Mouse (Mus musculus): Measurements from ENCODE around the gene Tmem132a. TPM values are rescaled to one million over a fixed set of nuclear protein-coding genes. Genes with fewer than 3 reads are reported as not detected.

Gene Tmem132a
- polyA plus RNA-seq, 1 experiment from 2014 or later = 3.6 TPM

DNA sequence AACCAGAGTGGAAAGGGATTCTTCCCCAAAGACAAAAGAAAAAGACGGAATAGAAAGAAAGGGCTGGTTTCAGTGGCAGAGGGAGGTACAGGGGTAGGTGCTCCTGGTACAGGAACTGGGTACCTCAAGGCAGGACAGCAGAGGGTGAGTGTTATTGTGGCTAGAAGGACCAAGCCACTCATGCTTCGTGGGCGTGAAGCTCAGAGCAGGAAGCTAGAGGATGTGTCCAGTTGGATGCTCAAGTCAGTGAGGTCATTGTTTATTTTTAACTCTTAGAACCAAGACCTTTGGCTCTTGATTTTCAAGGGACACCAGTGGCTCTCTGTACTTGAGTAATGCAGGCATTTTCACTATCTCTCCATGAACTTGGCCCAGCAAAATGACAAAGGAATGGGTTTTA lies 37.7 kb downstream of the Tmem132a start:
- DNase-seq (ENCODE audit: low spot score) = no peak

DNA sequence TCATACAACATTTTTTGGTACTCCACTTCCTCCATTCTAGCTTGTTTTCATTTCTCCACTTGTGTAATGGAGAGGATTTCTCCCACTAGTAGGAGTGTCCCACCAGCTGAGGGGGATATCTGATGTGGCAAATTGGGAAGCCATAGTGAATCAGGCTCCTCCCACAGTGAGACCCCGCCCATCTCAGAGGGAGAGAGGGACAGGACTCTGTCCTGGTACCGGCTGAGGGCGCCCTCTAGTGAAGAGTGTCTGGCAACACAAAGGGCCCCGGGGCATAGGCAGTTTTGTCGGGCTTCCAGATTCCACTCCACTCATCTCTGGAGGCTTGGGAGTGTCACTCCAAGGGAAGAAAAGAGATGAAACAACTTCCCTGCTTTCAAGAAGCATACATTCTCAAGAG lies 38.3 kb downstream of the Tmem132a start:
- DNase-seq (ENCODE audit: low spot score) = peak; percentile 84

DNA sequence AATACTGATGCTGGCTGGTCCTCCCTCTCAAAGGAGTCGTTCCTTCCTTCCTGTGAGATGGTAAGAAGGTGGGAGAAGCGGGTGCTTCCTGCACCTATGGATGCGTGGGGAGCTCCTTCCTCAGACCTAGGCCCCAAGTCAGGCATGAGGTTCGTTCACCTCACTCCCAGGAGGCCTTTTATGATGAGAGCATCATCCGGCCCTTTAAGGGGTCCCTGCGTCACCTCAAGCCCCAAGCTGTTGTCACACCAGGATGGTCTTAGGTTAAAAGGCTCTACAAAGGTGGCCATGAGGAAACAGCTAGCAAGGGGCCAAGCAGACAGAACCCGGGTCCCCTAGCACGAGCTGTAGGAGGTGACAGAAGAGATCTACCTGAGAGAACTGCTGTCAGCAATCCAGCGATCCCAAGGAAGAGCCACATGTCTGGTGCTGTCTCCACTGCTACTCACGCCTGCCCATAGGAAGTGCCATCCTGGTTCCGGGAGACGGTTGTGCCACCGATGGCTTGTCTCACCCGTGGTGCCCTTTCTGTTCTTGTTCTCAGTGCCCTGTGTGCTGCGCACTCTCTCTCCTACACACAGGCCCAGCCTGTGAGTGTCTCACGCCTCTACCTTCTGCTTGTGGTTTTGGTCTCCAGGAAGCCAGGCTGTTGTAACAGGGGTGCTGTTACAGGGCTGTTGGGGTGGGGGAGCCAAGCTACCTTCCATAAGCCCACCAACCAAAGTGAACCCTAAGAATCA lies 40.1 kb downstream of the Tmem132a start, which contains the start of gene Cd6:
Cd6 (minus strand) TSS at position 623 of the 740 bp plus-strand sequence.
- peak; percentile 74 for DNase-seq (ENCODE audit: low spot score)

DNA sequence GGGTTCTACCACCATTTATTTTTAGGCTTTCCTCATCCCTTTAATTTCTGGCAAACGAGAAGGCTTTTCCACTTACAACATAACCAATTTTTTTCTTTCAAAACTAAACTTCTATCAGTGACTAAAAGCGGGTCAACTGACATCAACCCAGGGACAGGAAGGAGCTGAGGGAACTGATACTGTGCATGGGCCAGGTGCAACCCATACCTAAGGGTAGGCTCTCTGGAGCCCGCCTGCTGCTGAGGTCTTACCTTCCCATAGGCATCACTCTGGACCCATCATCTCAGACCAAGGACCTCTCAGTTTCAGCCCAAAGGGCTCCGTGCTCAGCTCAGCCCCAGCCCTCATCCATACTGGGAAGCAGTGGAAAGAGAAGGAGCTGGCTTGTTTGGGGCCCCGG lies 41.4 kb downstream of the Tmem132a start:
- peak; percentile 72 for DNase-seq (ENCODE audit: low spot score)

DNA sequence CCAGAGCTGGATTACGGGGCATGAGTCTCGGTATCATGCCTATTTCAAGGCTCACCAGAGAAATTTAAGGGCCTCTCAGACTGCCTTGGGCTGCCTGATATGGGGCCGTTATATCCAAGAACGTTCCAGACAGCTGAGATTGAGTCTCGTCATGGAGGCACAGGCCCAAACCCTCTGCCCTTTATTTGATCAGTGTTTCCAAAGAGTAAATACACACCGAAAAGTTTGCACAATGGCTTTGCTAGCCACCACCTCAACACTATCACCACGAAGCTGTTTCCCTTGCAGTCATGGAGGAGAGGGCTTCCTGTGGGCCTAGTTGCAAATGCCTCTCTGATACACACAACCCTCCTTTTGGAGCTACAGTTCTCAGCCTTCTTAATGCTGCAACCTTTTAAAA lies 45.7 kb downstream of the Tmem132a start:
- no peak for DNase-seq (ENCODE audit: low spot score)

DNA sequence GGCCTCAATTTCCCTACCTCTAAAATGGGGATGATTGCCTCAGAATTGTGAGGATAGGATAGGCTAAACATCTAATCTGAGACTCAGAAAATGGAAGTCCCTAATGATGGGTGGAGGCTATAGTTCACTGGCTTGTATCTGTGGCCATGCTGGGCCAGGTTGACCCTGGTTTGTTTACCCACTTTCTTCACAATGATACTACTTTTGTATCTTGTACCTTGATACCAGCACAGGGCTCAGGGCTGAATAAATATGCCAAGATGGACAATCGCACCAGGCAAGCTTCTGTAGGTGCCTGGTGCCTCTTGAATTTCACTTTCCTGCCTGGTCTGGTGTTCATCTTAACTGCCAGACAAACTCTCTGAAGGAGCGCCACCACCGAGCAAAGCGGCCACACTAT lies 47.2 kb downstream of the Tmem132a start:
- DNase-seq (ENCODE audit: low spot score) = no peak

DNA sequence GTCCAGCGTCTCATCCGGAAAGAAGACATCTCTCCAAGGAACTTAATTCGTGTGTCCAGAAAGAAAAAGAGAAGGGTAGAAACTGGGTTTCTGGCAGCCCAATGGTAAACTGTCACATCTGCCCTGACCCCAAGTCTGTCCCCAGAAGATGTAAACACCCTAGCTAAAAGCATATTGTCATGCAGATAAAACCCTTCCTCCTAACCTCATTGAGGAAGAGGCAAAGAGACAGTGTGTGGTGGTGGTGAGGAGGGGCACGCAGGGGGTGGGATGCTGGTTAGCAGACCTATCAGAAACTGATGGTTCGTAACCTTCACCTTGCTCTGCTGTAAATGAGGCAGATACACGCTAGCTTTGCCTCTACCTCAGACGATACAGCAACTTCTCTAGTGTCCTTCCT lies 48.4 kb downstream of the Tmem132a start:
- DNase-seq (ENCODE audit: low spot score) = no peak

DNA sequence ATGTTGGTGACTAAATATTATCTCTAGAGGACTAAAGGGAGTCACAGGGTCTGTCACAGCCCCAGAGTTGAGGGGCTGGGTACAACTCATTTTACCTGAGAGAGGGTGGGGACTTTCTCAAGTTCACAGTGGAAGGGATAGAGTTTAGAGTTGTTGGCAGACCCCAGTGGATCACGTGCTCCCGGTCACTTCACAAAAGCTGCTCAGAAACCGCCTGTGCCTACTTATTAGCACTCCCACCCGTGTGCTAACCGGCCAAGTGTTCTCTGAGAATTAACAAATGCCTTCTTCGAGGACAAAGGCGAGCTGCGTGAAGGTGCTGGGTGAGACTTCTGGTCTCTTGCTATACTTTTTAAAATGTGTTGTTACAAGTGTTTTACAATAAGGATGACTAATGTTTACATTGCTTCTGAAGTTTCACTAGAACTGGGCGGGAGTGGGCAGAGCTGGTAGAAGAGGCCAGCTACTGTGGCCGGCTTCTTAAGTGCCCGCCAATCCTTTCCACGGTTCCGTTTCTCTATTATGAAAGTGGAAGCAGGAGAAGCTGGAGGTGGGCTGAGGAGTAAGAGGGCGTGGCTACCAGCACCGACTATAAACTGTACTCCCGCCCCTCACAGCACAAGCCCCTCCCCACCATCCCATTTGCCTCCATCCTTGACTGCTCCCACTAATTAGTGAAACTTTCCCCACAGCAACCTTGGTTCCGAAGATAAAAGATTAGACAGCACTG lies 51.4 kb downstream of the Tmem132a start:
- DNase-seq (ENCODE audit: low spot score) = no peak

DNA sequence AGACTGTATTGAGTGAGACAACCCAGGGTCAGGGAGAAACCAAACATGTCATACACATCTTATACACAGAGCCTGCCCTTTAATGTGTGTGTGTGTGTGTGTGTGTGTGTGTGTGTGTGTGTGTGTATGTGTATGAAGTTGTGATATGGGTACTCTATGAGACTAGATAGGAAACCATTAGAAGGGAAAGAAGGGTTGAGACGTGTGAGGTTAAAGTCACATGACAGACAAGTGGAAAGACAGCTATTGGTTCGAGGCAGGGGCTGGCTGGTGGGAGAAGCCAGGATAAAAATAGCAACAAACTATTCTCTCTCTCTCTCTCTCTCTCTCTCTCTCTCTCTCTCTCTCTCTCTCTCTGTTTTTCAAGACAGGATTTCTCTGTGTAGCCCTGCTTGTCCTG lies 53.3 kb downstream of the Tmem132a start:
- no peak for DNase-seq (ENCODE audit: low spot score)

DNA sequence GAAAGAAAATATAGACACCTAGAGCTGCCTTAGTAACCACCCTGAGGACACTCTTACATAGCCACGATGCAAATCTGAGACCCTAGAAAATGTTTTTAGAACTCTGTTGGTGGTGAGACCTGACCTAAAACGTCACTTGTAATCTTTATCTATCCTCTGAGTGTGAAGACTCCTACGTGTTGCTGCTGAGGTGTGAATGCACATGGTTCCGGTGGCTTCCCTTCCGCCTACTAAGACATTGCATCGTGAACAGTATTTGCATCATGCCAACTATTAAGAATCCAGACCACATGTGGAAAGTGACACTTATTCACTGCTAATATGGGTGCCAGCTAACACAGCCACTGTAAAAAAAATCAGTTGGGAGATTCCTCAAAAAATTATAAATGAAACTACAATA lies 53.9 kb downstream of the Tmem132a start:
- no peak for DNase-seq (ENCODE audit: low spot score)

DNA sequence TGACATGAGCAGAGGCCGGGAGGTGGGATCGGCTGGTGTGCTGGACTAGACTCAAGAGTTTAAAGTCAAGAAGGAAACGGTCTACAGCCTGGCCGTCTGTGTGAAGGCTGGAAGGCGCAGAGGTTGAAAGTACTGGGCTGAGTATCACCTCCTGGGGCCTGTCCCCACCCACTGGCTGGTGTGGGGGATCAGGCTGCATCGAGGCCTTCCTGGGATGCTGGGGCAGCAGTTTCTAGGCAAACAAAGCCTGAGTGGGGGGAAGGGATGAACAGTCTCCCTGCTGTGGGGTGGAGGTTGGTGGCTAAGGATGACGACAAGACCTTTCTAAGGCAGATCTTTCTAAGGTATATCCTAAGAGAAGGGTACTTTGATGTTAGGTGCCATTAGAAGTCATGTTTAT lies 55.8 kb downstream of the Tmem132a start:
- DNase-seq (ENCODE audit: low spot score) = no peak

DNA sequence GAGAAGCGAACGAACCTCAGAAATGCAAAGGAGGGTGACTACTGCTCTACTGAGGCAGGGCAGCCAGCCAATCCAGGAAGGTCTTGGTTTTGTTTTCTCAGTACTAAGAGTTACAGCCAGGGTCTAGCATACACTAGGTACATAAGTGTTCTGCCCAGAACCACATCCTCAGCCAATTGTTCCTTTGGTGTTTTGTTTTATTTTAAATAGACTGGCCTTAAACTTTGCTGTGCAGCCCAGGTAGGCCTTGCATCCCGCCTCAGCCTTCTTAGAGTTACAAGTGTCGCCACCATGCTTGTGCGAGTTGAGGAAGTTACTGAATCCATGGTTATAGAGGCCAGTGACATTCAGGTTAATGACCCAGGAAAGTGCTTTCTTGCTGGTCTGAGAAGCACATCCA lies 56.7 kb downstream of the Tmem132a start:
- no peak for DNase-seq (ENCODE audit: low spot score)

DNA sequence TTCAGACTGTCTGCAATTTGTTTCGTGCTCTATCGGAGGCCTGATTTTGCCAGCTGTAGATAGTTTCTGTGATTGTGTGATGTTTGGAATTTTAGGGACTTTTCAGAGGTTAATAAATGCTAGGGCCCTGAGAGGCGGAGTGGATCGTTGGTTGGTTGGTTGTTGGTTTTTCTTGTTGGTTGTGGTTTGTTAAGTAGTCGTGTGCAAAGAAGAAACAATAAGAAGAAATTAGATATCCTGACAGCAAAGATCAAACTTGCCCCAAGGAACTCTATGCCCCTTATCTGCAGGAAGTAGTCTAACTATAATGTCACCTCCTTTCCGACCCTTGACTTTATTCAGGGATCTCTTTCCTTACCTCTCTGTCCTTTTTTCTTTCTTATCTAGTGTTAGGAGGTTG lies 58.3 kb downstream of the Tmem132a start:
- no peak for DNase-seq (ENCODE audit: low spot score)

DNA sequence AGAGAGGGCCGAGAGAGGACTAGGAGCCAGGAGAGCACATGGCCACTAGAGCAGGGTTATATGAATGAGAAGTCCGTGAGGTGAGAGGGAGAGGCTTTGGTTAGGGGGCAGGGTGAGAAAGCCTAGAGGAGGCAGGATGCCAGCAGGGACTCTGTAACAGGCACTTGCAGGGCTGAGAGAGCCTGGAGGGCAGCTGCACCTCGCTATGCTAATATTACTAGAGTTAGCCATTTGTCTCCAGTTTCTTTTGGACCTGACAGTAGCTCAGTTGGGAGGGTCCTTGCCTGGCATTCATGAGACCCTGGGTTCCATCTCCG lies 59.6 kb downstream of the Tmem132a start:
- DNase-seq (ENCODE audit: low spot score) = no peak

DNA sequence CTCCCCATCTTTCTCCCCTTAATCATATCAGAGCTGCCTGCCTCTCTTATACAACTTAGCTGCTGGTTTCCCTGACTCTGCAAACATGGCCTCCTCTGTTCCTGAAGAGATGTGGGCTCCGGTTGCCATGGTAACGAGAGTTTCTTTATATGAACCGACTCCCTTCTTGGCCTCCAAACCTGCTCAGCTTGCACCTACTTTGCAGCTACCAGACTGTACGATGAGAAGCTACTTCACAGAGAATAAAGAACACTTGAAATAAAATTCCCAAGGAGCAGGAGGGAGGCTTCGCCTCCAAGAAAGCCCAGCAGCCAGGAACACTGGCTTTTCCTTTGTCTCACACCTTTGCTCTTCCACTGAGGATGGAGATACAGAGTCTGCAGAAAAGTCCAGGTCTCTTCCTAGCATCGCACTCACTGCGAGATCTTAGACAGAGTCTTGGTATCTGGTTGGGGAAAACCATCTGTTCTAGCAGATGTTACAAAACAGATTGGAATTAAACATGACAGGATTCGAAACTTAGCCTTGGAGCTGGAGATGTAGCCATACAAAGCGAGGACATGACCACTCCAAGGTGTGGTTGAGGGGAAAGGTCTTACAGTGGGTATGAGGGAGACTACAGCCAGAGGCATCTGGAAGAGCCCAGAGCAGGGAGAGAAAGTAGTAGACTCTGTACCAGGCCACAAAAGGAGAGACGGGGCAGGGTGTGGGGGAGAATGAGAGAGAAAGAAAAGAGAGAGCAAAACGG lies 60.1 kb downstream of the Tmem132a start:
- no peak for DNase-seq (ENCODE audit: low spot score)

DNA sequence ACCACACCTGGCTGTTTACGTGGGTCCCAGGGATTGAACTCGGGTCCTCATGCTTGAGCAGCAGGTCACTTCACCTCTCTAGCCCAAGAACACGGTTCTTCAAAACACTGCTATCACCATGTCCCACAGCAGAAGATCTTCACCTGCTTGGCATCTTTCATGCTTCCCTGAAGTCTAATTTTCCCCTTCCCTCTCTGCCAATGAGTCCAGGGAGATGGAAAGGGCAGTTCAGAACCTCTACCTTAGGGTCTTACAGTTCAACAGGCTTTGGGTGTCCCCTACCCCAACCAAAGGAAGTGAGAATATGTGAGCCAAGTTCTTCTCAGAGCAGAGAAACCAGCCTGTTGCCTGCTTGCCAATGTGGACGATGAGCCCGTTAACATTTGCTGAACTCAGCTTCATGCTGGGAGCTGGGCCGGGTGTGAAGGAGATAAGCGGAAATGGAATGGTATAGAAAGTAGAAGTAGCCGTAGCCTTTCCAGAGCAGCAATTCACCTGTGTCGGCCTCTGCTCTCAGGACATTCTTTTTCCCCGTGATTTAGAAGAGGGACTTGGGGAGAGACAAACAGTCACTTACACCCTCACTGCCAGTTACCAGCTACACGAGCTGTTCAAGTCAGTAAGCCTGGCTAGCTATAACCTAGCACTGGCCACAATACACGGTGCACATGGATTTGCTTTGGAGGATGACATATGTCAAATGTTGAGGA lies 61.1 kb downstream of the Tmem132a start:
- DNase-seq (ENCODE audit: low spot score) = no peak

Other genes with a start within 250 kb of the Tmem132a start
- 1.2 and 2.2 TPM in 2 replicates for gene Vwce, start 235.7 kb downstream of the Tmem132a start, polyA plus RNA-seq (2015; fragmentation: Nextera tagmentation; extraction: Ambion mirVana)
- 0.49 and 0.95 TPM in 2 replicates for gene Pga5, start 191.9 kb downstream of the Tmem132a start, polyA plus RNA-seq (2015; fragmentation: Nextera tagmentation; extraction: Ambion mirVana)
- 14.6 and 19.3 TPM in 2 replicates for gene Vps37c, start 181.2 kb downstream of the Tmem132a start, polyA plus RNA-seq (2015; fragmentation: Nextera tagmentation; extraction: Ambion mirVana)
- gene Cd5, start 130.9 kb downstream of the Tmem132a start, polyA plus RNA-seq (2015; fragmentation: Nextera tagmentation; extraction: Ambion mirVana) = 116 and 132 TPM in 2 replicates
- gene Cd6, start 39.9 kb downstream of the Tmem132a start, polyA plus RNA-seq (2015; fragmentation: Nextera tagmentation; extraction: Ambion mirVana) = 141 and 145 TPM in 2 replicates
- 2.4 and 3.3 TPM in 2 replicates for gene Slc15a3, start 30.2 kb downstream of the Tmem132a start, polyA plus RNA-seq (2015; fragmentation: Nextera tagmentation; extraction: Ambion mirVana)
- gene Tmem109, start 12.1 kb upstream of the Tmem132a start, polyA plus RNA-seq (2015; fragmentation: Nextera tagmentation; extraction: Ambion mirVana) = 35.2 and 41.6 TPM in 2 replicates
- 31.6 and 34.9 TPM in 2 replicates for gene Prpf19, start 25.3 kb upstream of the Tmem132a start, polyA plus RNA-seq (2015; fragmentation: Nextera tagmentation; extraction: Ambion mirVana)
- 0.82 and 1.2 TPM in 2 replicates for gene Zp1, start 50.7 kb upstream of the Tmem132a start, polyA plus RNA-seq (2015; fragmentation: Nextera tagmentation; extraction: Ambion mirVana)
- gene Ptgdr2, start 67.2 kb upstream of the Tmem132a start, polyA plus RNA-seq (2015; fragmentation: Nextera tagmentation; extraction: Ambion mirVana) = 0.27 and 0.39 TPM in 2 replicates
- gene Ccdc86, start 79.3 kb upstream of the Tmem132a start, polyA plus RNA-seq (2015; fragmentation: Nextera tagmentation; extraction: Ambion mirVana) = 23.4 and 25.1 TPM in 2 replicates
- gene Ms4a10, start 104.7 kb upstream of the Tmem132a start, polyA plus RNA-seq (2015; fragmentation: Nextera tagmentation; extraction: Ambion mirVana) = 0.30 and 0.64 TPM in 2 replicates
- not detected in 2 replicates for gene Ms4a15, start 123.3 kb upstream of the Tmem132a start, polyA plus RNA-seq (2015; fragmentation: Nextera tagmentation; extraction: Ambion mirVana)
- 0.14 TPM in 1 of 2 replicates, not detected in the other for gene Ms4a18, start 148.1 kb upstream of the Tmem132a start, polyA plus RNA-seq (2015; fragmentation: Nextera tagmentation; extraction: Ambion mirVana)
- 0.19 and 0.38 TPM in 2 replicates for gene Ms4a8a, start 211.2 kb upstream of the Tmem132a start, polyA plus RNA-seq (2015; fragmentation: Nextera tagmentation; extraction: Ambion mirVana)